Mouse (Mus musculus) liver, adult (tissue): ENCODE measurements around the gene Hpf1.

Experiments
- GATA4 ChIP-seq: IDR thresholded peaks from 2 replicates; pipeline ENCODE4 v1.6.1; 2014; ENCODE audit warnings: mild to moderate bottlenecking, low read length; ENCODE audit not compliant: insufficient replicate concordance

Gene Hpf1

GRCm38 (mm10) chr8:60951757-60952156 is 61.5 kb downstream of the Hpf1 start:
- no peak for TF ChIP-seq GATA4

DNA sequence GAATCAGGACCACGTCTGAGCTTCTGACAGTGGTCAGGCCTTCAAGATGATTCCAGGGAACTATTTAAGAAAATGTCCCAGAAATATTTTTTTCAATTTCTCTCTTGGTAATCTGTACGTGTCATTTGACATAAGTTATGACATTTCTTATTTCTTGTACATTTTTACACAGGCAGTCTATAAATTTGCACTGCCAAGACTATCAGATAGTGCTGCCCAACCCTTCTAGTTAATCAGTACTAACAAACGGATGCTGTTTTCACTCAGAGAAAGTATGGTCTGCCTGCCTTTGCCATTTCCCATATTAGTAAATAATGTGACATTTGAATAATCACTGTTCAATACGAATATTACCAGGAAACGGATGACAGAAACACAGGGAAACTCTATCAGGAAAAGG is 62.6 kb downstream of the Hpf1 start:
- TF ChIP-seq GATA4, result no peak

DNA sequence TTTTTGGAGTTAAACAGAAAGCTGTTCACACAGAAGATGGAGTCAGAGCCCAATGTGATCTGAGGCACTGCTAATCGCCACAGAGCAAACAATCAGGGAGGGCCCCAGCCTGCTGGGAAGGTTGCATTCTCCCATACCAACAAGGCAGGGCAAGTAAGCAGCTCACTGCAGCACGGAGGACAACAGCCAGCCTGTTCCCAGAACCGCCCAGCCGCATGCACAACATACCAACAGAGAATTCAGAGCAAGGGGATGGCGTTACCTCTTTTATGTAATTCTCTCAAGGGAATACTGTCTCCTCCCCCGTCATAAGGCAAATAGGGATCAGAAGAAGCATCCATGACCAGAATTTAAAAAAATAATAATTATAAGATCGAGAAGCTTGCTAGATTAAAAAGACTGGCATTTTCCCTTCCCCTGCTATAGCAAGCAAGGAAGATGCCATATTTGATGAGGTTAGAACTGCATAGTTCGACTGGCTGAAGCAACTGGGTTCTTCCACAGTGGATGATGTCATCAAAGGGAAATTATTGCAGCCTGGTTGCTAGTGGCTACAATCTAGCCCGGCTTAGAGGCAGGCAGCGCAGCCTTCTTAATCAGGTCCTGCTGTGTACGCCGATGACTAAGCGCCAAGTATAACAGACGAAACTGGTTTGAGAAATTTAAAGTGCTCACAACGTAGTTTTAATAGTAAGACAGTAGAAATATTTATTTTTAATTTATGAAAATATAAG is 64.2 kb downstream of the Hpf1 start:
- TF ChIP-seq GATA4, result peak; percentile 85; the same call in 1 of the 2 replicates

DNA sequence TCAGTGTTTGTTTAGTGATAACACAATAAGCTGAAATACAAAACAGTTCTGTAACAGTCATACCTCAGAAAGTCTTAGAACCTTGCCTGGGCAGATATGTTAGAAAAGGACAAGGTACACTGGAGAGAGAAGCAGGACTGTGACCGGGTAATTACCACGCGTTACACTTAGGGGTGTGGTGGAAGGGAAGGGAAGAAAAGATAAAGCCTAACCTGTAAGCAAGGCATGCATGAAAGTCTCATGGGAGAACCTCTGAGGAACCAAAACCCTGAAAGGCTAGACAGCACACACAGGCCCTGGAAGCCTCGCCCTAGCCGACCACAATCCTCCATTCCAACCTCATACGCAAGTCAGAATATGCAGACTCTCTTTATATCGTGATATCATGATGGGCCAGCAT is 66.6 kb downstream of the Hpf1 start:
- TF ChIP-seq GATA4, result no peak
